Mouse (Mus musculus) cerebellum, adult 18-20 months (tissue): ENCODE measurements at regions not wholly inside any gene's neighbourhood (a gene's known extent, or its start where the extent isn't known, plus 50 kb on each side); places are given as distances from the start of the nearest gene placed in this dataset.

ENCODE experiments used
- DNase-seq, 2 experiments: peaks; one replicate each; pipeline ENCODE4 v3.0.0; 2021

- no peak for DNase-seq
Measured at GRCm38 (mm10) chr9:101649816-101650215, 211.8 kb upstream of the 9630041A04Rik start.

GRCm38 (mm10) chr9:101641524-101641923, 220.1 kb upstream of the 9630041A04Rik start:
- DNase-seq, result no peak

- no peak for DNase-seq
Measured at GRCm38 (mm10) chr9:101640598-101640997, 221.0 kb upstream of the 9630041A04Rik start.

- peak; percentile 43 to 55 for DNase-seq
Measured at GRCm38 (mm10) chr9:101616261-101616660, 245.4 kb upstream of the 9630041A04Rik start.

GRCm38 (mm10) chr9:101615176-101615575, 246.5 kb upstream of the 9630041A04Rik start:
- no peak for DNase-seq

GRCm38 (mm10) chr9:101613933-101614332, 247.7 kb upstream of the 9630041A04Rik start:
- DNase-seq, result peak; percentile 85 to 90

GRCm38 (mm10) chr9:101613471-101613870, 248.2 kb upstream of the 9630041A04Rik start:
- DNase-seq, result peak; percentile 89 to 92

- peak in 1 of 2 experiments; percentile 8 for DNase-seq
Measured at GRCm38 (mm10) chr9:101612971-101613370, 248.7 kb upstream of the 9630041A04Rik start.

GRCm38 (mm10) chr9:101612571-101612970, 249.1 kb upstream of the 9630041A04Rik start:
- no peak for DNase-seq

GRCm38 (mm10) chr9:101611481-101611880, 250.2 kb upstream of the 9630041A04Rik start:
- DNase-seq, result peak; percentile 28 to 42

- DNase-seq, result no peak
Measured at GRCm38 (mm10) chr9:101610806-101611443, 250.7 kb upstream of the 9630041A04Rik start.

- DNase-seq, result peak; percentile 90 to 94
Measured at GRCm38 (mm10) chr9:101610338-101610737, 251.3 kb upstream of the 9630041A04Rik start.

- DNase-seq, result peak; percentile 16 to 28
Measured at GRCm38 (mm10) chr9:101602799-101603198, 258.8 kb upstream of the 9630041A04Rik start.

- DNase-seq, result no peak
Measured at GRCm38 (mm10) chr9:101596898-101597297, 264.7 kb upstream of the 9630041A04Rik start.

GRCm38 (mm10) chr9:101595101-101595650, 266.5 kb upstream of the 9630041A04Rik start:
- DNase-seq, result no peak

- no peak for DNase-seq
Measured at GRCm38 (mm10) chr9:101592621-101593020, 269.0 kb upstream of the 9630041A04Rik start.

- no peak for DNase-seq
Measured at GRCm38 (mm10) chr9:101591681-101592080, 270.0 kb upstream of the 9630041A04Rik start.

GRCm38 (mm10) chr9:101590310-101590709, 271.3 kb upstream of the 9630041A04Rik start:
- no peak for DNase-seq

- no peak for DNase-seq
Measured at GRCm38 (mm10) chr9:101581064-101581463, 280.6 kb upstream of the 9630041A04Rik start.

- DNase-seq, result no peak
Measured at GRCm38 (mm10) chr9:101570714-101571113, 290.9 kb upstream of the 9630041A04Rik start.

GRCm38 (mm10) chr9:101563196-101563595, 298.4 kb upstream of the 9630041A04Rik start:
- DNase-seq, result no peak

- no peak for DNase-seq
Measured at GRCm38 (mm10) chr9:101559366-101559765, 302.3 kb upstream of the 9630041A04Rik start.

GRCm38 (mm10) chr9:101555011-101555673, 303.5 kb upstream of the Ppp2r3a start:
- DNase-seq, result no peak

- DNase-seq, result no peak
Measured at GRCm38 (mm10) chr9:101552789-101553188, 301.2 kb upstream of the Ppp2r3a start.
